Mouse (Mus musculus): Measurements from ENCODE around the gene Nrxn3.

GRCm38 (mm10) chr12:89554171-89554570 is 831.5 kb downstream of the Nrxn3 start:
- no peak for TF ChIP-seq CTCF (IDR thresholded peaks at IDR 0.05; ENCODE audit: control insufficient read depth, insufficient read depth, low read length)
- TF ChIP-seq POLR2A (IDR thresholded peaks at IDR 0.05; ENCODE audit: borderline replicate concordance, control insufficient read depth, low read depth, low read length): no peak
